Mouse (Mus musculus) hindbrain, embryonic 13.5 days (tissue): Measurements from ENCODE around the gene Yeats2. TPM values are rescaled to one million over a fixed set of nuclear protein-coding genes. Genes with fewer than 3 reads are reported as not detected.

Experiments used
- ATAC-seq: fragments of 200-750 bp; cut with Nextera tagmentation; 2 replicates; pipeline ENCODE4 v1.8.0; 2017; ENCODE audit warnings: moderate TSS enrichment; ENCODE audit not compliant: low FRiP score
- H3K27ac ChIP-seq: fragments of 300-500 bp; sonication (generic); 2 replicates; pipeline ENCODE4 v1.5.1; 2015; ENCODE audit warnings: inconsistent platforms, mild to moderate bottlenecking, moderate library complexity
- H3K27me3 ChIP-seq: fragments of 300-500 bp; sonication (generic); 2 replicates; pipeline ENCODE4 v1.6.1; 2015; ENCODE audit warnings: mild to moderate bottlenecking, inconsistent platforms
- H3K36me3 ChIP-seq: fragments of 300-500 bp; sonication (generic); 2 replicates; pipeline ENCODE4 v1.6.1; 2015; ENCODE audit warnings: mild to moderate bottlenecking, inconsistent platforms
- H3K4me1 ChIP-seq: fragments of 300-500 bp; sonication (generic); replicated peaks from 2 replicates; pipeline ENCODE4 v1.6.1; 2015; ENCODE audit warnings: inconsistent platforms
- H3K4me2 ChIP-seq: fragments of 300-500 bp; sonication (generic); 2 replicates; pipeline ENCODE4 v1.6.1; 2015; ENCODE audit warnings: inconsistent platforms, mild to moderate bottlenecking, moderate library complexity
- H3K4me3 ChIP-seq: fragments of 300-500 bp; sonication (generic); 2 replicates; pipeline ENCODE4 v1.5.1; 2015; ENCODE audit warnings: mild to moderate bottlenecking, inconsistent platforms
- H3K9ac ChIP-seq: fragments of 300-500 bp; sonication (generic); 2 replicates; pipeline ENCODE4 v1.6.1; 2015; ENCODE audit warnings: mild to moderate bottlenecking, inconsistent platforms
- H3K9me3 ChIP-seq: fragments of 300-500 bp; sonication (generic); 2 replicates; pipeline ENCODE4 v1.6.1; 2016; ENCODE audit warnings: inconsistent platforms
- WGBS: fragments of 180-500 bp; shearing (Covaris S2); methylation state at CpG from one replicate; pipeline ENCODE4 v1.1.7; 2015; 5-methylcytosine and 5-hydroxymethylcytosine counted together
- polyA plus RNA-seq: library from polyadenylated mRNA; unstranded; fragments of >200 nt; fragmentation: Nextera tagmentation; extraction: Ambion mirVana; gene quantifications from 2 replicates; pipeline ENCODE4 v1.2.1, GENCODE M21; 2015

The Yeats2 gene
- polyA plus RNA-seq, 1 experiment from 2014 or later, result 26.1 TPM

DNA sequence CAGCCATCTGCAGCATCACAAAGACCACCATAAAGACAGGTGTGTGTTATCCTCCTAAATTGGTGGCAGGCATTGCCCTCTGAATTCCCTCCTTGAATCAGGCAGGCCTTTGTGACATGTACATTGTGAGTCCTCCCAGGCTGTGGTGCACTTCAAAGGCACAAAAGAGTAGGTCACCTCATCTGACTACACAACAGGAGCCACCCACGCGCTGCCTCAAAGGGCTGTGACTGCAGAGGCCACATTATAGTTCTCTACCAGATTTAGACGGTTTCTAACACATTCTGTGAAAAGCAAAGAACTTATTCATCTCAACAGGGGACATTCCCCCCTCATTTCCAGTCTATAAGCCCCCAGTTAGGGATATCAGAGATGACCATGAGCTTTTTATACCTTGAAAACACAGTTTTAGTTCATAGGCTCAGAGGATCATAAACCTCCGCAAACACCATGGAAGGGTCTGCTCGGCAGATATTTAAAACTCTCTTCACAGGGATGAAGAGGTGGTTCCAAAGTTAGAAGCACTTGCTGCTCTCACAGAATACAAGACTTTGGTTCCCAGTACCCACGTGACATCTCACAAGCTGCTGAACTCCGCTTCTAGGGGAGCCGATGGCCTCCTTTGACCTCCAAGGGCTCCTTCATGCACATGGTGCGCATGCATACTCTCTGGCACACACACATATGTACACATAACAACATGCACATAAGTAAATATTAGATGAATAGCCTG is 107.7 kb downstream of the Yeats2 start:
- no peak overlapping the region for H3K4me3 ChIP-seq
- no peaks in the 10 kb centered on the region for H3K9me3 ChIP-seq
- H3K36me3 ChIP-seq, result no peaks in the 10 kb centered on the region
- H3K9ac ChIP-seq, result no peak overlapping the region
- no peak for ATAC-seq
- H3K4me2 ChIP-seq, result no peak overlapping the region
- WGBS, result 89% methylated on average over 9 of the region's 9 CpGs
- no peak overlapping the region for H3K27ac ChIP-seq
- H3K4me1 ChIP-seq, result no peaks in the 10 kb centered on the region
- no peaks in the 10 kb centered on the region for H3K27me3 ChIP-seq

DNA sequence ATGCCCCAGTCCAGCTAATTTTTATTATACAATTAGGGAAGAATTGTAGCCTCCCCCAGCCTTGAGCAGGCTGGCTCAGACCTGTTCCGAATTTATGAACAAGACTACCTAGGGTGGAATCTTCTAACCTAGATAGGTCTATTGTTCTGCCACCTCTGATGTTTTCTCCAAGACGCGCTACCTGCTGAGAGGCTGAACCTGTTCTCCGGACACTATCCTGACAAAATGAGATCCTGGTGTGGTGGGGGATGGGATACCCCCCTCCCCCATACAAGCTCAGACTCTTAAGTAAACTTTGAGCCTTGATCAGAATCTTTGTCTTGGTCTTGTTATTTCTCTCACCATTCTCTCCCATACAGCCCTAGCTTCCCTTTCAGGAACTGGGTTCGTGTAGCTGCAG is 117.1 kb downstream of the Yeats2 start:
- no peak overlapping the region for H3K4me3 ChIP-seq
- no peak for ATAC-seq
- no peak overlapping the region for H3K9ac ChIP-seq
- H3K27ac ChIP-seq, result no peak overlapping the region
- H3K27me3 ChIP-seq, result no peaks in the 10 kb centered on the region
- WGBS, result 84% methylated on average over 5 of the region's 5 CpGs
- H3K9me3 ChIP-seq, result no peaks in the 10 kb centered on the region
- no peak overlapping the region for H3K4me2 ChIP-seq
- no peaks in the 10 kb centered on the region for H3K36me3 ChIP-seq
- no peaks in the 10 kb centered on the region for H3K4me1 ChIP-seq

DNA sequence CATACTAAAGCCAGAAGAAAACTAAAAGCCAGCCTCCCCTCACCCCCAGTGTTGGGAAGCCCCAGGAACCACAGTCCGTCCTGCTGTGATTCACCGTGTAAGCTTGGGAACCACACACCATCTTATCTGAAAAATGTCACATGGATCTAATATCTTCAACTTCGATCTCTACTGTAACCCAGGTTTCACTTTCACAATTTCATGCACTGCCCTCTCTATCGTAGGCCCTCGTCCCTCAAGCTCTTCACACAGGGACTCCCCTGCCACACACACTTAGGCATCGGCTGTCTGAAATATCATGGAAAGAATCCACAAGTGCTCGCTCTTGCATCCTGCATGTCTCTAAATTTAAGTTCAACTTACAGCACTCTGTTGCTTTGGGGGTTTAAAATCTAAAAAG is 124.2 kb downstream of the Yeats2 start:
- no peaks in the 10 kb centered on the region for H3K27me3 ChIP-seq
- no peaks in the 10 kb centered on the region for H3K9me3 ChIP-seq
- H3K4me1 ChIP-seq, result no peaks in the 10 kb centered on the region
- H3K9ac ChIP-seq, result no peak overlapping the region
- H3K4me3 ChIP-seq, result no peak overlapping the region
- no peak overlapping the region for H3K4me2 ChIP-seq
- ATAC-seq, result no peak
- no peaks in the 10 kb centered on the region for H3K36me3 ChIP-seq
- no peak overlapping the region for H3K27ac ChIP-seq
- 85% methylated on average over 7 of the region's 7 CpGs for WGBS

DNA sequence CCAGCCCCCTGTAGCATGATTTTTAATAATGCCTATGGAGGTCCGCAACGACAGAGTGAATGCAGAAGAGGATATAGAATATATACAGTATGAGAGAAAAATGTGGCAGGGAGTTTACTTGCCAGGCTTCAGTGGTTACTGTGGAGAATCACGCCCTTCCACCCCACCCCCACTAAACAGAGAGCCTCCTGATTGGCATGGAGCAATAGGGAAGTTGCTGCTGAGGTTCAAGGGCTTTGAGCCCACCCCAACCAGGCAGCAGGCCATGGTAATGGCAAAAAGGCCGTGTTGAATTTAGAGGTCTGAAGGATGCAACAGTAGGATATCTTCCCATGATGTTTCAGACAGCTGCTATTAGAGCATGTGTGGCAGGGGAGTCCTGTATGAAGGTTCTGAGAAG is 130.5 kb downstream of the Yeats2 start:
- Histone ChIP-seq H3K9ac (no peak overlapping the region), H3K9me3 (no peaks in the 10 kb centered on the region), H3K27ac (no peak overlapping the region), H3K4me1 (no peaks in the 10 kb centered on the region), H3K27me3 (no peaks in the 10 kb centered on the region), H3K36me3 (no peaks in the 10 kb centered on the region), H3K4me3 (no peak overlapping the region), H3K4me2 (no peak overlapping the region)
- ATAC-seq, result no peak
- 89% methylated on average over 4 of the region's 4 CpGs for WGBS

DNA sequence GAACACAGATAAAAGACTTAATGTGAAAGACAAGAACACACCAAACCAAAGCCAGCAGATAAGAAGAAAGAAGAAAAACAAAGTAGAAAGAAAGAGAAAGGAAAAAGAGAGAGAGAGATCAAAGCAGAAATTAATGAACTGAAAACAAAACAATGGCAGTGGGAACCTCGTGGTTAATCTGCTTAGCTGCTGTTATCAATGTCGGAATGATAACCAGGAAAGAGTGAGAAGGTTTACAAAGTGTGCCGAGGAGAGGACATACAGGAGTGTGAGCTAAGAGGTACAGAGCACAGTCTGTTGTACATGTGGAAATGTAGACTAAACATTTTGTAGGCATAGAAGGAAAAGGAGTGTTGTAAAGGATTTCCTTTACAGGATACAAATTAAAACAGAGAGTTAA is 132.1 kb downstream of the Yeats2 start:
- Histone ChIP-seq H3K4me2 (no peak overlapping the region), H3K4me1 (no peaks in the 10 kb centered on the region), H3K9ac (no peak overlapping the region), H3K27ac (no peak overlapping the region), H3K9me3 (no peaks in the 10 kb centered on the region), H3K36me3 (peaks cover 8% of the 10 kb centered on the region), H3K27me3 (no peaks in the 10 kb centered on the region), H3K4me3 (no peak overlapping the region)
- no peak for ATAC-seq
- WGBS, result 53% methylated on average over 3 of the region's 3 CpGs

GRCm38 (mm10) chr16:20279395-20279794 is 138.5 kb downstream of the Yeats2 start:
- Histone ChIP-seq H3K4me2 (no peak overlapping the region), H3K27me3 (no peaks in the 10 kb centered on the region), H3K4me1 (no peaks in the 10 kb centered on the region), H3K36me3 (peaks cover 66% of the 10 kb centered on the region), H3K27ac (no peak overlapping the region), H3K9ac (no peak overlapping the region), H3K4me3 (no peak overlapping the region), H3K9me3 (no peaks in the 10 kb centered on the region)
- WGBS, result 97% methylated on average over 5 of the region's 5 CpGs
- ATAC-seq, result no peak

DNA sequence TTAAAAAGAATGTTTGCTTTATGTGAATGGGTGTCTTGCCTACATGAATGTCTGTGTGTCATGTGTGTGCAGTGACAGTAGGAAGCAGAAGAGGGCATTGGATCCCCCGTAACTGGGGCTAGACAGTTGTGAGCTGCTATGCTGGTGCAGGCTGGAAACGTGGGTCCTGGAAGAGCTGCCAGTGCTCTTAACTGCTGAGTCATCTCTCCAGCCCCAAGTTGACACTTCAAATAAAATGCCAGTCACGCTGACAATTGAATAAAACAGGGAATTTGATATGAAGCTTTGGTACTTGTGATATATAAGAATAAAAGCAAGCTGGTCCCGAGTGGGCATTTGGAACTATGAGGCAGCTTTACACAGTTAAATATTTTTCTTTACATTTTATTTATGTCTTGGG is 139.4 kb downstream of the Yeats2 start:
- Histone ChIP-seq H3K4me1 (no peaks in the 10 kb centered on the region), H3K27ac (no peak overlapping the region), H3K9ac (no peak overlapping the region), H3K36me3 (peaks cover 74% of the 10 kb centered on the region), H3K9me3 (no peaks in the 10 kb centered on the region), H3K4me2 (no peak overlapping the region), H3K4me3 (no peak overlapping the region), H3K27me3 (no peaks in the 10 kb centered on the region)
- ATAC-seq, result no peak
- 95% methylated on average over 4 of the region's 4 CpGs for WGBS

Other genes with a start within 250 kb of the Yeats2 start
- gene Klhl6, start 158.0 kb upstream of the Yeats2 start, polyA plus RNA-seq, result 6.1 and 6.9 TPM in 2 replicates
- 59.6 and 60.9 TPM in 2 replicates for gene Klhl24, start 43.5 kb upstream of the Yeats2 start, polyA plus RNA-seq
- gene Map6d1, start 100.3 kb downstream of the Yeats2 start, polyA plus RNA-seq, result 2.9 and 3.1 TPM in 2 replicates
- gene Parl, start 161.3 kb downstream of the Yeats2 start, polyA plus RNA-seq, result 79.2 and 82.5 TPM in 2 replicates
- gene Cyp2ab1, start 184.3 kb downstream of the Yeats2 start, polyA plus RNA-seq, result not detected in 2 replicates